Mouse (Mus musculus) neural tube, embryonic 12.5 days (tissue): Measurements from ENCODE around the gene Add1. TPM values are rescaled to one million over a fixed set of nuclear protein-coding genes. Genes with fewer than 3 reads are reported as not detected.
"Not testable (repeated sequence)": the region's sequence is repeated elsewhere in the genome, so short reads cannot be mapped to it uniquely, and the experiment has no call there.

Experiments used
- ATAC-seq: fragments of 200-750 bp; cut with Nextera tagmentation; 2 replicates; pipeline ENCODE4 v1.8.0; 2017; ENCODE audit warnings: low read depth, mild to moderate bottlenecking, moderate TSS enrichment, moderate library complexity; ENCODE audit not compliant: low FRiP score
- H3K27ac ChIP-seq: fragments of 300-500 bp; sonication (generic); 2 replicates; pipeline ENCODE4 v1.5.1; 2016
- H3K27me3 ChIP-seq: fragments of 300-500 bp; sonication (generic); replicated peaks from 2 replicates; pipeline ENCODE4 v1.6.1; 2016; ENCODE audit warnings: mild to moderate bottlenecking
- H3K36me3 ChIP-seq: fragments of 300-500 bp; sonication (generic); 2 replicates; pipeline ENCODE4 v1.6.1; 2016; ENCODE audit warnings: mild to moderate bottlenecking
- H3K4me1 ChIP-seq: fragments of 300-500 bp; sonication (generic); 2 replicates; pipeline ENCODE4 v1.6.1; 2016
- H3K4me2 ChIP-seq: fragments of 300-500 bp; sonication (generic); replicated peaks from 2 replicates; pipeline ENCODE4 v1.6.1; 2016; ENCODE audit warnings: mild to moderate bottlenecking
- H3K4me3 ChIP-seq: fragments of 300-500 bp; sonication (generic); 2 replicates; pipeline ENCODE4 v1.5.1; 2016
- H3K9ac ChIP-seq: fragments of 300-500 bp; sonication (generic); 2 replicates; pipeline ENCODE4 v1.6.1; 2016; ENCODE audit warnings: mild to moderate bottlenecking
- H3K9me3 ChIP-seq: fragments of 300-500 bp; sonication (generic); 2 replicates; pipeline ENCODE4 v1.6.1; 2016; ENCODE audit warnings: mild to moderate bottlenecking
- WGBS: fragments of 180-500 bp; shearing (Covaris S2); methylation state at CpG from one replicate; pipeline ENCODE4 v1.1.7; 2016; 5-methylcytosine and 5-hydroxymethylcytosine counted together
- polyA plus RNA-seq: library from polyadenylated mRNA; unstranded; fragments of >200 nt; fragmentation: Nextera tagmentation; extraction: Ambion mirVana; gene quantifications from 2 replicates; pipeline ENCODE4 v1.2.1, GENCODE M21; 2016

Add1 gene
- polyA plus RNA-seq, 1 experiment from 2014 or later, result 218 TPM

DNA sequence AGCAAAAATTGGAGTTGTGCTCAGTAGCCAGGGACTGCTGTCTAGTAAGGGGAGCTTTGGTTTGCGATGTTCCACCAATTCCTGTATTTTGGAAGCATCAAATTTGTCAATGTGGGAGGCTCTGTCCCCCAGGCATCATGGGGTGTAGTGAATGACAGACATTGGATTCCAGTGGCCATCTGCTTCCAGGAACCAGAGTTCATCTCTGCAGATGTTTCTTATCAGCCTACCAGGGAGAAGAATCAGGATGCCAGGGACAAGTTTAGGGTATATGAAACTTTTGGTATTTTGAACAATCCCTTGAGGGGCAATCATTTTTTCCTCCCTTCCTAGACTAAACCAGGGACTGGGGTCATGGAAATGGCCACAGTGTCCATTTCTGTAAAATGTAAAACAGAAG is 9.6 kb upstream of the Add1 start:
- no peaks in the 10 kb centered on the region for H3K4me1 ChIP-seq
- H3K27me3 ChIP-seq, result no peaks in the 10 kb centered on the region
- peaks cover 55% of the 10 kb centered on the region for H3K36me3 ChIP-seq
- no peak overlapping the region for H3K4me2 ChIP-seq
- H3K9me3 ChIP-seq, result no peaks in the 10 kb centered on the region
- no peak overlapping the region for H3K9ac ChIP-seq
- WGBS, result 87% methylated on average over 1 of the region's 1 CpGs
- ATAC-seq, result no peak
- no peak overlapping the region for H3K4me3 ChIP-seq
- H3K27ac ChIP-seq, result no peak overlapping the region

DNA sequence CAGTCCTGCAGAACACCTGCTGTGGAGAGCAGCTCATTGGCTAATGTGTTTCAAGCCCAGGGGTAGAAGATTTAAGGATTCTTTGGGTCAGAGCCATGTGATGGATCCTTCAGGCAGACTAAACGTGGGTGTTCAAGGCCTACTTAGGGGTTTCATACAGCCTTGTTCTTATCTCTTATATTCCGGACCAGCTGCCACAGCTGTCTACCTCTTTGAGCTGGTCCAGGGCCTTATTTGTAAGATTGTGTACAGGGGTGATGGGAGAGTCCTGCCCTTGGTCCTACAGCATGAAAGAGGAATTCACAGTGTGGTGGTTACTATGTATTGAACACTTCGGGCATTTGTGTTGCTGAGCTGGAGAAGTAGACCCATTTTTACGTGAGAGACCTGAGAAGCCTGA is 9.2 kb upstream of the Add1 start:
- 87% methylated on average over 4 of the region's 4 CpGs for WGBS
- H3K4me2 ChIP-seq, result no peak overlapping the region
- H3K27ac ChIP-seq, result no peak overlapping the region
- no peak overlapping the region for H3K9ac ChIP-seq
- H3K4me3 ChIP-seq, result no peak overlapping the region
- no peaks in the 10 kb centered on the region for H3K27me3 ChIP-seq
- H3K4me1 ChIP-seq, result no peaks in the 10 kb centered on the region
- no peak for ATAC-seq
- H3K9me3 ChIP-seq, result no peaks in the 10 kb centered on the region
- H3K36me3 ChIP-seq, result peaks cover 50% of the 10 kb centered on the region

DNA sequence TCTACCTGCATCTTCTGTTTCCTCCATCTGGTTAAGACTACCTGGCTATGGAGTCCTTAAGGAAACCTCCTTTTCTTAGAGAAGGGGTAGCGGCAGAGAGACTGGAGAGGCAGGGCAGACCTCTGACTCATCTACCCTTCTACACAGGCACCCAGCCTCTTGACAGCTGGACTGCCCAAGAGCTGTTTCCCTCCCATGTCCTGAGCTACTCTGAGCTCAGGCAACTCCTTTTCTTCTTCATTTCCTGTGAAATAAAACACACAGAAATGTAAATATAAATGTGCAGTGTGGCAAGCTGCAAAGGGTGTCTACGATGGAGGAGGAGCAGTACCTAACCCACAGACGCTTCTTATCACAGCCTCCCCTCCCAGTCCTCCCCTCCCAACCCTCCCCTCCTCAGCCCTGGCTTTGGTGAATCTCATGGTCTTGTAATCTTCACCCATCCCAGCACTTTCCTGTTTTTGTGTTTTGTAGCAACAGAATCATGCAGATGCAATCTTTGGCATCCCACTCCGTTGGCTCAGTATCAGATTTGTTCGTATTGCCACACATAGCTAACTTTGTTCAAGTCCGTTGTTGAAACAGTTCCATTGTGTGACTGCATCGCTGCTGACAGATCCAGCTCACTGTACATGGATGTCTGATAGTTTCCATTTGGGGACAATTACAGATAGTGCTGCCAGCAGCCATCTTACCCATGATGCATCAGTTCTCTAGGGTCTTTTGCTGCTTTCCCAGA is 7.8 kb upstream of the Add1 start:
- Histone ChIP-seq H3K27me3 (no peaks in the 10 kb centered on the region), H3K27ac (no peak overlapping the region), H3K4me1 (no peaks in the 10 kb centered on the region), H3K9ac (no peak overlapping the region), H3K4me3 (no peak overlapping the region), H3K9me3 (no peaks in the 10 kb centered on the region), H3K36me3 (peaks cover 36% of the 10 kb centered on the region), H3K4me2 (no peak overlapping the region)
- no peak for ATAC-seq
- 88% methylated on average over 7 of the region's 7 CpGs for WGBS

DNA sequence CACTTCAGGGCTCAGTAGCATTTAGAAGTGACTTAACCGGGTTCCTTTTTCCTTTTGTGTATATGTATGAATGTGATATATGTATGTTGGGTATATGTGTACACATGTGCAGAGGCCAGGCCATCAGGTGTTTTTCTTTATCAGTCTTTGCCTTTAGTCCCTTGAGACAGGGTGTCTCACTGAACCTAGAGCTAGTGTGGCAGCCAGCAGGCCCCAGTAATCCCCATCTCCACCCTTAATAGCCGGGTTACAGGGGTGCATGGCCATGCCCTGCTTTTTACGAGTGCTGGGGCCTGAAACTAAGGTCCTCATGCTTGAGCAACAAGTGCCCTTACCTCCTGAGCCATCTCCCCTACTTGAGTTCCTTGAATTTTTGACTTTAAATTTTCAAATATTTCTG is 1.9 kb upstream of the Add1 start:
- ATAC-seq, result no peak
- Histone ChIP-seq H3K9ac (no peak overlapping the region), H3K4me1 (peaks cover 19% of the 10 kb centered on the region), H3K4me2 (no peak overlapping the region), H3K27ac (no peak overlapping the region), H3K4me3 (no peak overlapping the region), H3K9me3 (no peaks in the 10 kb centered on the region), H3K36me3 (no peaks in the 10 kb centered on the region), H3K27me3 (no peaks in the 10 kb centered on the region)
- 85% methylated on average over 3 of the region's 3 CpGs for WGBS

DNA sequence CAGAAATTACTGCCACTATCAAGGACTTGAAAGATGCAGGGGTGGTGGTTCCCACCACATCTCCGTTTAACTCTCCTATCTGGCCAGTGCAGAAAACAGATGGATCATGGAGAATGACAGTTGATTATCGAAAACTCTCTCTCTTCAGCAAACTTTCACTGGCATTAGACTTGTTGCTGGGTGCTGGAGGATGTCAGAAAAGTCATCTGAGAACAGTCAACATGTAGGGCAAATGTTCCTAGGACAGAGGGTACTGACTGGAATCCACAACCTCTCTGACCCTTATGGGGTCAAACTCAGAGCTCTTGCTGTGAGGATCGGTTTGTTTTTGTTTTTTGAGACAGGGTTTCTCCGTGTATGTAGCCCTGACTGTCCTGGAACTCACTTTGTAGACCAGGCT is 896 bp upstream of the Add1 start:
- 59% methylated on average over 4 of the region's 4 CpGs for WGBS
- H3K4me3 ChIP-seq, result peak overlapping the region; percentile 92; the same call in 1 of the 2 replicates
- H3K27ac ChIP-seq, H3K36me3 ChIP-seq, H3K27me3 ChIP-seq, ATAC-seq, H3K9me3 ChIP-seq: not testable (repeated sequence)
- H3K4me1 ChIP-seq, result peaks cover 19% of the 10 kb centered on the region
- H3K9ac ChIP-seq, result peak overlapping the region; percentile 96
- H3K4me2 ChIP-seq, result peak overlapping the region; percentile 70

DNA sequence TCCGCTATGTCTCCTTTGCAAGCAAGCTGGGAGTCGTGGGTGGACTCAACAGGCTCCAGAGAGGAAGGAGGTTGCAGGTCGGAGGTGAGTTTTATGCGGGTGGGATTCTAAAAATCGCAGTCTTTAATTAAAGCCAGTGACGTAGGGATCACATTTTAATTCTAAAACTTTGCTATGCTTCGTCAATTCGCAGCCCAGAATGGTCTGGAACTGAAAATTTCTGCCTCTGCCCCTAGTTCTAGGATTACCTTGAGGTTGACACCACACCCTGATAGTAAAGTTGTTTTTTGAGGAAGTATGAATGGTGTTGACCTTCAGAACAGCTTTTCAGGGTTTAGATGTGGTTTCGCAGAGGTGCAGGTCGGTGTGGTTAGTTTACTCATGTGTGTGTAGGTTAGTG is 1.3 kb downstream of the Add1 start:
- Histone ChIP-seq H3K4me1 (peaks cover 19% of the 10 kb centered on the region), H3K9me3 (no peaks in the 10 kb centered on the region), H3K27ac (no peak overlapping the region), H3K9ac (peak overlapping the region; percentile 96), H3K36me3 (no peaks in the 10 kb centered on the region), H3K4me2 (peak overlapping the region; percentile 70), H3K4me3 (peak overlapping the region; percentile 92), H3K27me3 (no peaks in the 10 kb centered on the region)
- no peak for ATAC-seq
- WGBS, result 52% methylated on average over 10 of the region's 10 CpGs

DNA sequence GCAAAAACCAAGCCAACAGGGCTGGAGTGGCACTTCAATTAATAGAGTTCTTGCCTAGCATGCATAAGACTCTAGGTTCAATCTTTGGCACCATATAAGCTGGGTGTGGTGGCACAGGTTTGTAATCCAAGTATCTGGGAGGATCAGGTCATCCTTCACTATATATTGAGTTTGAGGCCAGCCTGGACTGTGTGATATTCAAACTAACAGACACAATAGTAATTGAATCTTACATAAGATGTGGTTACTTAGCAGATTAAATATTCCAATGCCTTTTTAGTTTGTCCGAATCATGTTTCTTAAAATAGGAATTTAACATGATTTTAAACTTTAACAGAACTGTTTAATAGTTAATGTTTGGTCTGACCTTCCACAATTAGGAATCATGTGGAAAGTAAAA is 2.8 kb downstream of the Add1 start:
- Histone ChIP-seq H3K4me2 (no peak overlapping the region), H3K4me3 (no peak overlapping the region), H3K9me3 (no peaks in the 10 kb centered on the region), H3K27ac (no peak overlapping the region), H3K9ac (no peak overlapping the region), H3K36me3 (no peaks in the 10 kb centered on the region), H3K4me1 (peaks cover 19% of the 10 kb centered on the region), H3K27me3 (no peaks in the 10 kb centered on the region)
- no peak for ATAC-seq
- 98% methylated on average over 1 of the region's 1 CpGs for WGBS

DNA sequence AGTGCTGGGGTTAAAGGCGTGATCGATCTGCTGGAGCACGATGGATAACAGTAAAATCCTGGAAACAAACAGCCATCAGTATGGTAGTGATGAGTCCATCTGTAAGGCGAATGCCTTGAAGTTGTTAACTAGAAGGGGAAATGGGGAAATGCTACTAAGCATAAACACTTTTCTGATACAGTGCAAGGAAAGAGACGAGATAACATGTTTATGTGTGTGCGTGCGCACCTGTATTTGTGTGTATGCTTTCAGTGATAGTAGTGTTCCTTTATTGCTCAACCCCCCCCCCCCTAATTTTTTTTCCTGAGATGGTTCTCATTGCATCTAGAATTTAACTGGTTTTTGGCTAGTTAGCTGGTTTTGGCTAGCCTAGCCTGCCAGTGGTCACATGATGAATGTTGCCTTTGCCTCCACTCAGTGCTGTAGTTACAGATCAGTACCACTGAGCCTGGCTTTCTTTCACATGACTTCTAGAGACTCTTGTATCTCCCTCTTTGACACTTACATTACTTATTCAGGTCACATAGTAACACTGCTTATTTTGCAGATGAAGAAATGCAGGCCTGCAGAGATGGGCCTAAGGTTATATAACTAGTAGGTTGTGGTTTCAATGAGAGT is 4.7 kb downstream of the Add1 start:
- H3K27ac ChIP-seq, result no peak overlapping the region
- H3K4me1 ChIP-seq, result peaks cover 15% of the 10 kb centered on the region
- H3K4me3 ChIP-seq, result no peak overlapping the region
- H3K36me3 ChIP-seq, result no peaks in the 10 kb centered on the region; the same call in 1 of the 2 replicates
- H3K4me2 ChIP-seq, result no peak overlapping the region
- 96% methylated on average over 7 of the region's 7 CpGs for WGBS
- H3K27me3 ChIP-seq, result no peaks in the 10 kb centered on the region
- no peak overlapping the region for H3K9ac ChIP-seq
- no peak for ATAC-seq
- no peaks in the 10 kb centered on the region for H3K9me3 ChIP-seq

DNA sequence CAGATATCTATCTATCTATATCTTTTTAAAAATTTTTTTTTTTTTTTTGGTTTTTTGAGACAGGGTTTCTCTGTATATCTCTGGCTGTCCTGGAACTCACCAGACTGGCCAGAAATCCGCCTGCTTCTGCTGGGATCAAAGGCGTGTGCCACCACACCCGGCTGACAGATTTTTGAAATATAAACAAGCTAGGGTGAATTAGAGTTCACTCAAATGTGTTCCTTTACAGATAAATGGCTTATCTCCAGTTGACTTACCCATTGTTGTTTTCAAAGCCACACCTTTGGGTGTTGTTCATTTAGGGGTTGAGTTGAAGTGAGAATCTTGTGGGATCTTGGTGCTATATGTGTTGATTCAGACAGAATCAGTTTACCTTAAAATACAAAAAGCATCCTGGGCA is 5.9 kb downstream of the Add1 start:
- H3K27ac ChIP-seq, result no peak overlapping the region
- no peaks in the 10 kb centered on the region for H3K9me3 ChIP-seq
- no peak for ATAC-seq
- H3K4me1 ChIP-seq, result peaks cover 15% of the 10 kb centered on the region
- no peaks in the 10 kb centered on the region for H3K27me3 ChIP-seq
- 90% methylated on average over 3 of the region's 3 CpGs for WGBS
- H3K4me2 ChIP-seq, result no peak overlapping the region
- no peak overlapping the region for H3K4me3 ChIP-seq
- H3K9ac ChIP-seq, result no peak overlapping the region
- H3K36me3 ChIP-seq, result no peaks in the 10 kb centered on the region; the same call in 1 of the 2 replicates

DNA sequence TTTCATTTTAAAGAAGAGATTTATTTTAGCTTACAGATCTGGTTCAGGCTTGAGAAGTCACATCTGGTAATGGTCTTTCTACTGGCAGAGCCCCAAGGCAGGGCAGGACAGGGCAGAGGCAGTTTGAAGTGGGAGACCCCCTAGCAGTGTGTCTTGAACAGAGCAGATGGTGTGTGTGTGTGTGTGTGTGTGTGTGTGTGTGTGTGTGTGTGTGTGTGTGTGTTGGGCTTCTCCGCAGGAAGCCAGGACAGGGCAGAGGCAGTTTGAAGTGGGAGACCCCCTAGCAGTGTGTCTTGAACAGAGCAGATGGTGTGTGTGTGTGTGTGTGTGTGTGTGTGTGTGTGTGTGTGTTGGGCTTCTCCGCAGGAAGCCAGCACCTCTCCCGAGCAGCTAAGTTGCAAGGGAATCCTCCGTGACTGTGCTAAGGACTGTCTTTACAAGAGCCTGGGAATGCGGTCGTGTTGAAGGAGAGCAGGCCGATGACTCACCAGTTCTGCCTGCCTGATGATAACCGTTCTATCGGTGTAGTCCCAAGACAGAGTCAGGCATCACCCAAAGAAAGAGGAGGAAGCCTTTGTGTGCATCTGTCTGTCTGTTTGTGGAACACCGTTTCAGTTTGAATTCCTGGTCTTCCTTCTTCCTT is 8.3 kb downstream of the Add1 start:
- not testable (repeated sequence) for H3K4me3 ChIP-seq, H3K4me2 ChIP-seq, H3K36me3 ChIP-seq, H3K27me3 ChIP-seq, ATAC-seq, H3K27ac ChIP-seq, H3K9me3 ChIP-seq, H3K9ac ChIP-seq, H3K4me1 ChIP-seq
- WGBS, result 44% methylated on average over 9 of the region's 10 CpGs

DNA sequence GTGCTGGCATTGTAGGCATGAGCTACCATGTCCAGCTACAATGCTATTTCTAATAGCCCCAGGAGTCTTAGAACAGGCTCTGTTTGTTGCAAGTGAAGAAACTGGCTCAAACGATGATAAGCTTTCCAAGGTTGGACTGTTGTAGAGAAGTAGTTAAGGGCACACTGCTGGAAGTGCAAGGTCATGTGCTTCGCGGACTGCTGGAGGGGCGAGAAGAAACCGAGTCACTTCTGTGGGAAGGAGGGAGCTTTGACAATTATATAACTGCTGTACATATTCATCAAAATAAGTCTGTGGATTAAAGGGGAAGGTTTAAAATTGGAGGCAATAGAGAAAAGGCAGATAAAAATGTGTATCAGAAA is 8.8 kb downstream of the Add1 start:
- H3K4me2 ChIP-seq, result no peak overlapping the region
- WGBS, result 91% methylated on average over 5 of the region's 5 CpGs
- no peak overlapping the region for H3K27ac ChIP-seq

DNA sequence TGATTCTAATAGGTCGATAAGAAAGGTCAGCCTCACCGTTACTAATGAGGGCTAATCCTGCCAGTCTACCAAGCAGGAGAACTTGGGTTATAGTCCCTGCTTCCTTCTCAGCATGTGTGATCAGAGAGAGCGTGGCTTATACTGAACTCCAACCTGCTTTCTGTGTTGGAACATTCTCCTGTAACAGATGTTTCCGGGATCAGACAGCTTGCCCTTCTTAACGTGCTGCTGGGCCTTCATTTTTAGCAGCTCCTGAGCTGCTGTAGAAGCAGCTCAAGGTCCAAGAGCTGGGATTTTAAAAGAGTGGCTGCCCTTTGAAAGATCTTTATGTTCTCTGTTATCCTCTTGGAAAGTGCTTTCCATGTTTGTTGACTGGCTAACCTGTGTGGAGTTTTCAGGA is 11.8 kb downstream of the Add1 start:
- Histone ChIP-seq H3K9me3 (no peaks in the 10 kb centered on the region), H3K27ac (no peak overlapping the region), H3K4me2 (no peak overlapping the region), H3K4me3 (no peak overlapping the region), H3K36me3 (no peaks in the 10 kb centered on the region; the same call in 1 of the 2 replicates), H3K9ac (no peak overlapping the region), H3K27me3 (no peaks in the 10 kb centered on the region), H3K4me1 (peaks cover 8% of the 10 kb centered on the region)
- WGBS, result 80% methylated on average over 5 of the region's 5 CpGs
- ATAC-seq, result no peak

More for the DNA sequence above, 8.8 kb downstream of the Add1 start:
- ATAC-seq, result no peak
- H3K9me3 ChIP-seq, result no peaks in the 10 kb centered on the region
- H3K36me3 ChIP-seq, result no peaks in the 10 kb centered on the region; the same call in 1 of the 2 replicates
- H3K9ac ChIP-seq, result no peak overlapping the region
- H3K27me3 ChIP-seq, result no peaks in the 10 kb centered on the region
- H3K4me1 ChIP-seq, result peaks cover 3% of the 10 kb centered on the region; the same call in 1 of the 2 replicates
- H3K4me3 ChIP-seq, result no peak overlapping the region
